Mouse (Mus musculus): ENCODE results near the gene Sstr4.

Gene Sstr4

GRCm38 (mm10) chr2:148396209-148396608 is 1.1 kb downstream of the Sstr4 start:
- peak; percentile 40 for DNase-seq

GRCm38 (mm10) chr2:148397015-148397783 is 2.1 kb downstream of the Sstr4 start:
- DNase-seq = no peak

DNA sequence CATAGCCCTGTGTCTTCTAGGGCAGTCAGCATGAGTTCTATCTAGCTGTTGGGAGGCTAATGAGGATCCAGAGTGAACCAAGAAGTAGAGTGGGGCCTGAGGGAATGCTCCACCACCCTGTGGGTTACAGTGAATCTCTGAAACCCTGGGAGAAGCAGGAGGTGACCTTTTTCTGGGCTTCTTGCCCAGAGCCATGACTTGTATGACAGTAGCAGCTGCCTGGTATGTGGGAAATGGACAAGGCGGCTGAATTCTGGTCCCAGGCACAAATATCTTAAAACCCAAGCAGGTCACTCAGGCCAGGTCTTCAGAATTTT is 2.6 kb downstream of the Sstr4 start:
- DNase-seq = no peak

- DNase-seq = no peak
Measured at GRCm38 (mm10) chr2:148398901-148399685, 3.9 kb downstream of the Sstr4 start.

GRCm38 (mm10) chr2:148402227-148402626 is 7.1 kb downstream of the Sstr4 start:
- DNase-seq = no peak

DNA sequence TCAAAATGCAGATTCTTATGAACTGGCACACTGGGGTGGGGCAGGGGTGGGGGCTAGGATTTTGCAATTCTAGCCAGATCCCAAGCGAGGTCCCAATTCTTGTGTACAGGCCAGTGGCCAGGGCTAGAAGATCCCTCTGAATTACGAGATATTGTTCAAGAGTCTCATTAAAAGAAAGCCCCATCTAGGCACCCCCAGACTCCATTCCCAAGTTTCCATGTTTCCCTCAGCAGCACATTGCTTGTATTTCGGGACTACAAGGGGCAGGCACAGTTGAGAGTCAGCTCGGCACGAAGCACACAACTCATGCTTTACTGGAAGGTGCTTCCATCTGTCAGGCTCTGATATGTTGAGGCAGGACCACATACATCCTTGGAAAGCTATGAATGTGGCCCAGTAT is 9.8 kb downstream of the Sstr4 start:
- no peak for DNase-seq

DNA sequence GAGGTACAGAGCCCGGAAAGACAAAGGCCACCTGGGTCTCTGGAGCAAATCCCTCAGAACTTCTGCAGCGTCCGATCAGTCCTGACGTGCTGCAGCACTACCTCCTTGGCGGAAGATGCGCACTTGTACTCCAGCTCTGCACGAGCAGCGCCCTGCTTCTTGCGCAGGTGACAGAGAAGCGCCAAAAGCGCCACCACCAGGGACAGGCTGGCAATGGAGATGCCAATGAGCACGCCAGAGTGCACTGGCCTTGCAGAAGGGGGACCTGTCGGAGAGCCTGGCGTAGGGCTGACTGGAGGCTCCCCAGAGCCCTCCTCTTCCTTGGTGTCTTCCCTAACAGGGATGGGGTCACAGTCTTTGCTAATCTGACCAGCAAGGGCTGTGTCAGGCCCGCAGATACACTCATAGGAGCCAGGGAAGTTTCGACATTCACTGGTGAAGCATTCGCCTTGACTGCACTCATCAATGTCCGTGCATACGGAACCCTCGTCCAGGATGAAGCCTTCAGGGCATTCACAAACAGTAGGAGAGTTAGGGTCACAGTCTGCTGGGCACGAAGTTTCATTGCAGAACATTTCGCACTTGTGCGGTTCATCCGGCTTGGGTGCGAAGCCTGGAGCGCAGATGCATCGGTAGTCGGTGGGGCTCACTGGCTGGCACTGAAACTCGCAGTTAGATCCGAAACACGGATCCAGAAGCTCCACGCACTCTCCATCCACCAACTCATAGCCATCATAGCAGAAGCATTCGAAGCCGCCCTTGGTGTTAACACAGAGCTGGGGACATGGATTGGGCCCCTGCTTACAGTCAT is 11.2 kb downstream of the Sstr4 start:
- DNase-seq = no peak

- no peak for DNase-seq
Measured at GRCm38 (mm10) chr2:148406971-148407869, 12.1 kb downstream of the Sstr4 start.

- no peak for DNase-seq
Measured at GRCm38 (mm10) chr2:148407870-148408760, 13.0 kb downstream of the Sstr4 start, which contains the start of gene Thbd. Thbd (minus strand) TSS chr2:148408188.

DNA sequence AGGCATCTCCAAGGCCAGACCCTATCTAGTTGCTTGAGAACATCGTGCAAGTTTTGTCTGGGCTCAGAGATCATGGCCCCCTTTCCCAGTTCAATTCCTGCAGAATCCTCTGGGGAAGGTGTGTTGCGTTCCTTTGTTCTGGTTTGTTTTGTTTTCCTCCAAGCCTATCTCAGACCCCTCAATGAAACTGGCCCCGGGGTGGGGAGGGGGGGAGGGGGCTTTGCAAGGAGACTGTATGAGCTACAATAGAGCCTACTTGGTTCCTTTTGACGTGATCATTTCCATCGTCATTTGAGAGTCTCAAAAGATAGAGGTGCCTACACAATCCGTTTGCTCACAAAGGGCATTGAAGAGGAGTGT is 13.6 kb downstream of the Sstr4 start:
- no peak for DNase-seq

DNA sequence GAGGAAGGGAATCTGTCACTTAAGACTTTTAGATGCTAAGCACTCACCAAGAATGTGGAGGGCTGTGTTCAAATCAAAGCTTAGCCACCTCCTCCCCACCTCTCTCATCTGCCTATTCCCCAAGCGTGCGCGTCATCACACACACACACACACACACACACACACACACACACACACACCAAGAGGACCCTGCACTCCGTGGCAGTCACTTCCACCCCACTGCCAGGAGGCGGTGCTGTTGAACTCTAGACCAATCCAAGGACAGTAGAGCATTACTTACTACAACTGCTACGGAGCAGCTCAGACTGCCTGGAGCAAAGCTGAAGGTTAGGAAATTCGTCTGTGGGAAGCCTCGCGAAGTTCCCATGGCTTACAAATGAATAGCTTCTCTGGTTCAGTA is 14.0 kb downstream of the Sstr4 start:
- peak; percentile 66 for DNase-seq

DNA sequence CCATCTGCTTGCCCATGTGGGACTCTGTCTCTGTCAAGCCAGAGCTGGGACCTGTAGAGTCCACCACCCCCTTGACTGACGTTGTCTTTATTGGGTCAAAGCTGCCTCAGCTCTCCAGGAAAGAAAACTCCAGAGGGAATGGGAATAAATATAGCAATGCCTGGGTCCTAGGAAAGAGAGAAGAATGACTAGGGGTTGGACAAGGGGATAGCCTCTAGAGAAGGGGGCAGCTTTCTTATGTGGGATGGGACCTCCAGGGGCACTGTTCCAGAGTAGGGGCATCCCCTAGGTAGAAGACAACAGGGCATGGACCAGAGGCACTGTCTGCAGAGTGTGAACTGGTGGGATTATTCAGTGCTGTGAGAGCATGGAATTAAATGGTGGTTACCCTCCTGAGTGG is 14.7 kb downstream of the Sstr4 start:
- DNase-seq = no peak

GRCm38 (mm10) chr2:148419151-148419550 is 24.0 kb downstream of the Sstr4 start:
- no peak for DNase-seq

- DNase-seq = no peak
Measured at GRCm38 (mm10) chr2:148419776-148420175, 24.6 kb downstream of the Sstr4 start.

- no peak for DNase-seq
Measured at GRCm38 (mm10) chr2:148421112-148421511, 26.0 kb downstream of the Sstr4 start.

DNA sequence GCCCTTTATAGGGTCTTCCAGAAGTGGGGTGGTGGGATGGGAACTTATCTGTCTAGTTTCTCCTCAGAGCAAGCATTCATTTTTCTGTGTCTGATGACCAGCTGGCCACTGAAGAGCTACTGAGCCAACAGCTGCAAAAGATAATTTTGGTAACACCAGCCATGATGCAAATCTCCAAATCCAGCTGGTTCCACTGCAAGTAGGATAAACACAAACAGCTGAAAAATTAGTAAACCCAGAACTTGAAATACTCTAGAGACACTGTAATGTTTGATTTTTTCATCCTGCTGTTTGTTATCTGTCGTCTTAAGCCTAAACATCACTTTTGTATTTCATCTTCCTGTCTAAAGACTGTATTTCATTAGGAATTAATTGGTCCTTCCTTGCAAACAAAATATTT is 26.6 kb downstream of the Sstr4 start:
- no peak for DNase-seq

- DNase-seq = no peak
Measured at GRCm38 (mm10) chr2:148425709-148426382, 30.7 kb downstream of the Sstr4 start.

- no peak for DNase-seq
Measured at GRCm38 (mm10) chr2:148427553-148427952, 32.4 kb downstream of the Sstr4 start.

- no peak for DNase-seq
Measured at GRCm38 (mm10) chr2:148428523-148428922, 33.4 kb downstream of the Sstr4 start.

GRCm38 (mm10) chr2:148429001-148429505 is 33.9 kb downstream of the Sstr4 start:
- no peak for DNase-seq

DNA sequence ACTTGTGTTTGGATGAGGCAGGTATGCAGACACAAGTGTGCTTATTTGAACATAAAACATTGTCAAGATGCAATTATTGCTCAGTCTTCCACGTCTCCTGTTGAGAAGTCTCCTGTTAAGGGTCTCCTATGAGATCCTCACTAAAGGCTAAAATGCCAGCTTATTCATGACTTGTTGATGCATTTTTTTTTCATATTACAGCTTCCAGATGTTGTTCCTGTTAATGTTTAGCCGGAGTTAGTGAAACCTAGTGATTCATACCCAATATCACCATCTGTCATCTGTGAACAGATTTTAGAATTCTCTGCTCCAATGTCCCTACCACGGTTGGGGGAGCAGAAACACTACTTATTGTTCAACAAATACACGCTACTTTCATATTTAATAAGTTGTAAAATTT is 35.8 kb downstream of the Sstr4 start:
- no peak for DNase-seq
